Mouse (Mus musculus) spleen, adult 2 months (tissue): ENCODE data around the gene Cct6b.

Experiments used
- CTCF ChIP-seq: fragments of 200-500 bp; IDR thresholded peaks from 2 replicates; pipeline ENCODE4 v1.5.1; 2011; ENCODE audit warnings: mild to moderate bottlenecking, inconsistent platforms; ENCODE audit not compliant: insufficient read depth, insufficient read length, insufficient replicate concordance; ENCODE audit errors: extremely low read depth
- POLR2A ChIP-seq: fragments of 200-500 bp; IDR thresholded peaks from 2 replicates; pipeline ENCODE4 v1.6.1; 2011; ENCODE audit warnings: low read depth, low read length, inconsistent platforms

DNA sequence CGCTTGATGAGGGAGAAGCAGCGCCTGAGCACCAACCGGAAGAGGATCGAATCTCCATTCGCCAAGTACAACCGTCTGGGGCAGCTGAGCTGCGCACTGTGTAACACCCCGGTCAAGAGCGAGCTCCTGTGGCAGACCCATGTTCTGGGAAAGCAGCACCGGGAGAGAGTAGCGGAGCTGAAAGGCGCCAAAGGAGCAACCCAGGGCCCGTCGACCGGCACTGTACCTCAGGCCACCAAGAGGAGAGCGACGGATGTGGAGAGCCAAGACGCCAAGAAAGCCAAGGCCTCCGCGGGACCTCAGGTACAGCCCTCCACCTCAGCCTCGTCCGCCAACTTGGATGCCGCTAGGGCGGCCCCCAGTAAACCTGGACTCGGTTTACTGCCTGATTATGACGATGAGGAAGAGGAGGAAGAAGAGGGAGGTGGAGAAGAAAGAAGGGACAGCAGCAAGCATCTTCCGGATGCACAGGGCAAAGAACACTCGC lies 360 bp upstream of the Cct6b start:
- TF ChIP-seq CTCF: no peak
- TF ChIP-seq POLR2A: no peak
